Mouse (Mus musculus) erythroblast, embryonic 14.5 days (primary cell): ENCODE data around the gene Ppm1n.

Experiments
- GATA1 ChIP-seq: IDR thresholded peaks from 2 replicates; pipeline ENCODE4 v1.6.1; 2012; ENCODE audit warnings: low read length, inconsistent platforms, mixed read lengths
- TAL1 ChIP-seq: IDR thresholded peaks from 3 replicates; pipeline ENCODE4 v1.6.1; 2012; ENCODE audit warnings: low read length, inconsistent platforms, mixed read lengths

GRCm38 (mm10) chr7:19267051-19267450 is 12.8 kb downstream of the Ppm1n start:
- TF ChIP-seq TAL1, result no peak
- no peak for TF ChIP-seq GATA1
